Mouse (Mus musculus): ENCODE measurements at regions not wholly inside any gene's neighbourhood (a gene's known extent, or its start where the extent isn't known, plus 50 kb on each side); places are given as distances from the start of the nearest gene placed in this dataset.

DNA sequence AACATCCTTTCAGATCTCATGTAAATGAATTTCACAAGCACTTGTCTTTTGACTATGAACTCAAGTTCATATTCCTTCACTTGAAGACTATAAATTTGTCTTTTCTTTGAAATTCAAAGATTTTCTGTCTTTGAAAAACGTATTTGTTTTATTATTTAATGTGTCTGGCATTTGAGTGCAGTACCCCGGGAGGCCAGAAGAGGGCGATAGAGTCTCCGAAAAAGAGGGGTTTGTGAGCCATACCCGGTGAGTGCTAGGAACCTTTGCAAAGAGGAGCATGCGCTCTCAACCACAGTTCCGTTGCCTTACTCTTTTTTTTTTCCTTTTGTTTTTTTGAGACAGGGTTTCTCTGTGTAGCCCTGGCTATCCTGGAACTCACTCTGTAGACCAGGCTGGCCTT lies 177.6 kb upstream of the Gjb5 start:
- no peak for DNase-seq
- intact Hi-C loops (cut with DNase I), result no loop called here

DNA sequence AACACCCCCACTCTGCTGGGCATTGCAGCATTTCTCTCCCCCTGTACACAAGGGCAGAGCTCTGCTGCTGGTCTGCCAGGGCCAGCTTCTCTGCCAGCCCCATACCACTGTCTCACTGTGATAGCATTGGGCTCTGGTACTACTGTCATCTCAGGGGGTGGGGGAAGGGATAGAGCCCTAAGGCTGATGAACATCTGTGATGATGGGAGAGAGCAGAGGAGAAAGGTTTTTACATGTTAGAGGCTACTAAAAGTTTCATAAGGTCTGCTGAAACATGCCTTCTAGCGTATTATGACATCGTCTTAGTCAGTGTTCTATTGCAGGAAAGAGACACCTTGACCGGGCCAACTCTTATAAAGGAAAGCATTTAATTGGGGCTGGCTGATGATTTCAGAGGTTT lies 176.4 kb upstream of the Gjb5 start:
- no peak for DNase-seq
- intact Hi-C loops (cut with DNase I), result no loop called here

DNA sequence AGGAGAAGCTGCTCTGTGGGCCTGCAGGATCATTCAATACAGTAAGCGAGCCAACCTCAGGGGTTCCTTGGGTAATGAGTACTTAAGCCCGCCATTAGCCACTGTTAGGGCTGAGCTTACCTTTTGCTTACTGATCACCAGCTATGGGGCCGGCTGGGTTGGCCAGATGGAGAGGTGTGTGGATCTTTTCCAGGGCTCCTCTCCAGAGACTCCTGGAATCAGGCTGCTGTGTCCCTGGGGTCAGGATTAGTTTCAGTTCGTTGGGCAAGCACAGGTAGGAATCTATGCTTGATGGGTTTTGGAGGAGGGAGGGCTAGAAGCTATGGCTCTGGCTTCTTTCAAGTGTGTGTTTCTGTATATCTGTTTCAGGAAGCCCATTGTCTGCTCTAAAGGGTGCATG lies 175.7 kb upstream of the Gjb5 start:
- intact Hi-C loops (cut with DNase I), result no loop called here
- DNase-seq, result no peak

DNA sequence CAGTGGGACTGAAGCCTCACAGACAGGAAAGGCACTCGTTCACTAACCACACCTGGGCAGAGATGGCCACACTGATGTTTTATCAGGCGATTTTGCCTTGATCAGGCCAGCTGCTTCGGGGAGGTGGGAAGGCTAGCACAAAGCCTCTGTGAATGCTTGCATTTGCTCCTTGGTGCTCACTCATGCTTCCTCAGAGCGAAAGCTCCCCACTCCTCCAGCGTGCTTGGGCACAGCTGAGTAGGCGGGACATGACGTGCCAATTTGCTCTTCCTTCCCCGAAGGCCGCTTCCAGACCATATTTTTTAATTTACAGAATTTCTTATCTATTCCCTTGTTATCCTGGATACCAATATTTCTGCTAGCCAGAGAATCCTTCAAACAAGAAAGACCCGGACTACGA lies 172.8 kb upstream of the Gjb5 start:
- no peak for DNase-seq
- intact Hi-C loops (cut with DNase I), result no loop called here

DNA sequence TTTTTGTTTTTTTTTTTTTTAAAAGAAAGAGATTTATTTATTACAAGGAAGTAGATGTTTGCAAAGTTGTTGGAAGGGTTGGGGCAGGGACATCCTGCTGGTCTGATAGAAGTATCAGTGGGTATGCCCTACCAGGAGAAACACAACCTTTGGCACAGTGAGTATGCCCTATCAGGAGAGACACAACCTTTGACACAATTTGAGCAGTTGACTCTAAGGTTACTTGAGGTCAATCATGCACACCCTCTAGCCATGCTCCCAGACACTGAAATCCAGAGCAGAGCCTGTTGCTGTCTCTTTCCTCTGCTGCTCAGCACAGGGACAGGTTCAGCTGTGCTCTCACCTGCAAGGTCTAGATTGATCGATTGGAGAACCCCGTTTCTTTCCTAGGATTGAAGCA lies 164.2 kb upstream of the Gjb5 start:
- no peak for DNase-seq
- intact Hi-C loops (cut with DNase I), result no loop called here

DNA sequence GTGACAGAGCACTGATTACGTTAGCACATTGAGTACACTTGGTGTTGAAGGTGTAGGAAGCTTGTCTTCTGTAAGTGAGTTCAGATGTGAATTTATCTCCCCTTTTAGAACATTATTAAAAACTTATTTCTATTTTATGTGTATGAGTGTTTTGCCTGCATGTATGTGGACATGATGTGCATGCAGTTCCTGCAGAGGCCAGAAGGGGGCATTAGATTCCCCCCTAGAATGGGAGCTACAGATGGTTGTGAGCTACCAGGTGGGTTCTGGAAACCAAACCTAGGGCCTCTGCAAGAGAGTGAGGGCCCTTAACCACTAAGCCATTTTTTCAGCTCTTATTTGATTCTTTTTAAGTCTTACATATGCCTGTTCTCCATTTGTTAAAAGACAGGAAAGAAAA lies 160.0 kb upstream of the Gjb5 start:
- no peak for DNase-seq
- intact Hi-C loops (cut with DNase I), result no loop called here

DNA sequence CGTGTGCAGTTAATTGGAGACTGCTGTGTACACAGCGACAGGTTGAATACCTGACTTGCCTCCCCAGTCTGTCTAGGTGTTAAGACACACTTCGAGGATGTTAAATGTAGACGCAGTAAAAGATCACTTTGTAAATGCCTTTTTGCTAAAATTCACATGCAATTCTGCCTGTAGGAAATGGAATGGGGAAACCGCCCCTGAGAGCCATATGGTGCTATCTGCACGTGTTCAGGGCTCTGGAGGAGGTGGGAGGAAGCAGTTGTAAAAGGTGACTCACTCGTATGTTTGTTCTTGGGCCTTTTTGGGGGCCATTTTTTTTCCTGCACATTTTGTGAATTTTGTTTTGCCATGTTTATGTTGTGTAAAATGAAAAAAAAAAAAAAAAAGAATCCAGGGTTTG lies 159.6 kb upstream of the Gjb5 start:
- DNase-seq, result no peak
- intact Hi-C loops (cut with DNase I), result no loop called here

DNA sequence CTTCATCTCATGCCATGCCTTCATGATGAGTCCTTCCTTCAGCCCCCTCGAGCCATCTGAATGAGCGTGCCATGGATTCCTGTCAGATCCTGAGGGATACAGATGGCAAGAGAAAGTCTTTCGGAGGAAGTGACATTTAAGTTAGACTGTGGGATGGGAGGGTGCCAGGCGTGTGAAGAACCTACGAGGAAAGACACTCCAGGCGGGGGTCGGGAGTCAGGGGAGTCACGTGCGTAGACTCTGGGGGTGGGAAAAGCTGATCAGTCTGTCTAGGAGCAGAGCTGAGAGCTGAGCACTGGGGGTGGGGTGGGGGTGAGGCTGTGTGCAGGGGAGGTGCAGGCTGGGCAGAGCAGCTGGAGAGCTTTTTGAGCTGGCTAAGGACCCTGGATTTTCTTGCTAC lies 152.0 kb upstream of the Gjb5 start:
- no peak for DNase-seq
- intact Hi-C loops (cut with DNase I), result no loop called here

DNA sequence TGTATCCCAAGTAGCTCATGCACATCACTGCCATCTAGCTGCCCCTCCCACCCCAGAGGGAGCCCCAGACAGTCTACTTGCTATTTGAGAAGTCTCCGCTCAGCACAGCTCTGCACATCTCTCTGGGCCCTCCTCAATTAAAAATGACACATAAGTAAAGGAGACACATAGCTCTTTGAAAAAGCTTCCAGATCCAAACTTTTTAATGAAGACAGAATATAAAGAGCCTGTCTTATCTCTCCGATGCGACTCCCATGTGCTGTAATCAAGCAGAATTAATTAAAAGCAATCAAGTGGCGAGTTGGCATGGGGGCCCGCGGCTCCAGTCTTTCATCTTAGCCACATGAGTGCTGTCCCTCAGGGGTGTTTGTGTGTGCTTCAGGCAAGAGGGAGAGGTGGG lies 144.6 kb upstream of the Gjb5 start:
- intact Hi-C loops (cut with DNase I), result no loop called here
- no peak for DNase-seq

DNA sequence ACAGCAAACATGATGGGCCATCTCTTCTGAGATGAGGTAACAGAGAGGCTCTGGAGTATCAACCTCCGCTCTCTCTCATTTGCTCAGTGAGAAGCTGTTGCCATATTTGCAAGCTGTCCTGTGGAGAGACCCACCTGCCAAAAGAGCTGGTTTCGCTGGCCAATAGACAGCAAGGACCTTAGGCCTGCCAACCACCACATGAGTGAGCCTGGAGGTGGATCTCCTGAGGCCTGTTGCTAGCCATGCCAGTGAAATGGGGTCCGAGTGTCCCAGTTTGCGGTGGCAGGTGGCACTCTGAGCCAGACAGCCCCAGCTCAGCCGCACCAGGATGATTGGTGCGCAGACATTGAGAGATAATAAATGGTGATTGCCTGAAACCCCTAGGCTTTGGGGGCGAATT lies 143.9 kb upstream of the Gjb5 start:
- intact Hi-C loops (cut with DNase I), result no loop called here
- peak; percentile 57 for DNase-seq

DNA sequence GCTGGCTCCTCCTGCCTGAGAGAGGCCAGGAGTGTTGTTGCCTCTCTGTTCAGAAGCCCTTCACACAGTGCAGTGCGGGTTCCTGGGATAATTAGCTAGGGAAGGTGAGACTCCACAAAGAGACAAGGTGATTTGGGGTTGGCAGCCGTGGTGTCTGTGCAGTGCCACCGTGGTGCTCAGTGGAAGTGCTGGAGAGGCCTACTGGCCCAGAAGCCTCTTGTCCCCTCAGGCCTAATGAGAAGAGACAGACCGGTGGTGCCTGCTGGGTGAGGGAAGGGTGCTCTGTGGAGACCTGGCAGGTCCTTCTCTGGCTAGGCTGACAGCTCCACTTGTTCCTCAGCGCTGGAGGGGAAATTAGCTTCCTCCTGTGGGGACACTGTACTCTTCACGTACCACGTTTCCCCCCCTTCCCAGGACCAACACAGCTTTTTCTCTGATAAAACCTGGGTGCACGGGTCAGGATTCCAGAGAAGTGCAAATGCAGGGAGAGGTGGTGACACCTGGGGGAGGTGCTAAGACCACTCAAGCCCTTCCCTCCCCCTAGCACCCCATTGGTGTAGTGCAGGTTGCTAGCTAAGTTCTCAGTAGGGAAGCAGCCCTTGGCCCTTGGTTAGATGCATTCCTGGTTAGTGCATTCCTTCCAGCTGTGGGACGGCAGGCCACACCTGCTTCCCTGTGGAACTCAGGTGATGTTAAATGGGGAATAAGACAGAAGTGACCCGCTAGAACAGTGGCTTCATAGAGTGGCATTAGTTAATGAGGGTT lies 129.2 kb upstream of the Gjb5 start:
- intact Hi-C loops (cut with DNase I), result no loop called here
- peak; percentile 43 for DNase-seq

DNA sequence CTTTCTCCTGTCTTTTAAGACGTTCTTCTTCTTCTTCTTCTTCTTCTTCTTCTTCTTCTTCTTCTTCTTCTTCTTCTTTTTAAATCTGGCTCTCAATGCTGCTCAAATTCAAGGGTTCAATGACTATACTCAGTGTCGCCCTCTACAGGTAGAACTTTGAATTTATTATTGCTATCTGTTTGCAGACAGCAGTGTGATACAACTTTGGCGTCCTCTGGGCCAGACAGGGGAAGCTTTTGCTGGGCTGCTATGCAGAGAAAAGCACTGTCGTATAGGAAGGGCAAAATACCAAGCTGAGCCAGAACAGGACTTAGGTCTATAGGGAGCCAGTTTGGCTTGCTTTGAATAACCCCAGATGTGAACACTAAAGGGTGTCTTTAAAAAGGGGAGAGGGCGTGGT lies 127.3 kb upstream of the Gjb5 start:
- intact Hi-C loops (cut with DNase I), result no loop called here
- no peak for DNase-seq

DNA sequence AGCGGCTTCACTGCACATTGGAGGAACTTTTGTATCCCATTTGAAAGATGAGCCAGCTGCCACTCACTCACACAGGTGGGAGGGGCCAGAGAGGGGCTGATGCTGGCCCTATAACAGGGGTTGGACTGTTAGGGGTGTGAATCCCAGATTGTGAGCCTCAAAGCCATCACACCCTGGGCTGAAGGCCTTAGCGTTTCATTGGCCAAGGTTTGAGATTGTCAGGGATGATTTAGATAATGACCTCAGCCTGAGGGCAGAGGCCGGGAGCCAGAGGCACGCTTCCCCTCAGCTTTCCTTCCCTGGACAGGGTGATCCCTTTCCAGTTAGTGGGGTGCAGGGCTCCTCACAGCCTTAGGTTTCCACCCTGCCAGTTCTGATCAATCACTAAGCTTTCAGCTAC lies 124.5 kb upstream of the Gjb5 start:
- DNase-seq, result no peak
- intact Hi-C loops (cut with DNase I), result no loop called here

DNA sequence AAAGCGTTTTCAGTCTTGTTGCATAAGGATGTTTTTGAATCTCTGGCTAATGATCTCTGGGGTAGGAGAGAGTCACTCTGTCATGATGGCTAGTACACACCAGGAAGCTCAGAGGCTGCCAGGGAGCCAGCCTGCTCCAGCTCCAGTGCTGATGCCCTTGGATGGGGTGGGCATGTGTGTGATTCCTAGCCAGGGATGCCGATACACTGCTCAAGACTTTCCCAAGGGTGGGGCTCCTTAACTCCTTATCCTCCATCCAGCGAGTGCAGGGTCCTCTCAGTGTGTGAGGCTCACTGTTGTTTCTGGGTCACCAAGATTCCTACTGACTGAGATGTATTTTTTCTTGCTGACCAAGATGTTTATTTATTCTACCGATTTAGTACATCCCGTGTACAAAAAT lies 122.4 kb upstream of the Gjb5 start:
- no peak for DNase-seq
- intact Hi-C loops (cut with DNase I), result no loop called here

DNA sequence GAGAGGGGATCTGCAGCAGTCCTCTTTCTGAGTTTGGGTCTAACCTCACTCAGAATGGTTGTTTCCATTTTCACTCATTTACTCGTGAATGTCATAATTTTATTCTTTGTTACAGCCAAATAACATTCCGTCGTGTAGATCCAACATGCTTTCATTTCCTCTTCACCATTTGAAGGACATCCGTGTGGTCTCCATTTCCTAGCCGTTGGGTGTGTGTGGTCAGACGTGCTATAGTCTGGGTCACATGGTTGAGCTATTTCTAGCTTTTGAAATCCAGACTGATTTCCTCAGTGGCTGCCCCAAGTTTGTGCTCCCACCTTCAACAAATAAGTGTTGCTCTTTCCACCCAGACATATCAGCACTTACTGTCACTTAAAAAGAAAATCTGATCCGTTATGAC lies 111.9 kb upstream of the Gjb5 start:
- no peak for DNase-seq

DNA sequence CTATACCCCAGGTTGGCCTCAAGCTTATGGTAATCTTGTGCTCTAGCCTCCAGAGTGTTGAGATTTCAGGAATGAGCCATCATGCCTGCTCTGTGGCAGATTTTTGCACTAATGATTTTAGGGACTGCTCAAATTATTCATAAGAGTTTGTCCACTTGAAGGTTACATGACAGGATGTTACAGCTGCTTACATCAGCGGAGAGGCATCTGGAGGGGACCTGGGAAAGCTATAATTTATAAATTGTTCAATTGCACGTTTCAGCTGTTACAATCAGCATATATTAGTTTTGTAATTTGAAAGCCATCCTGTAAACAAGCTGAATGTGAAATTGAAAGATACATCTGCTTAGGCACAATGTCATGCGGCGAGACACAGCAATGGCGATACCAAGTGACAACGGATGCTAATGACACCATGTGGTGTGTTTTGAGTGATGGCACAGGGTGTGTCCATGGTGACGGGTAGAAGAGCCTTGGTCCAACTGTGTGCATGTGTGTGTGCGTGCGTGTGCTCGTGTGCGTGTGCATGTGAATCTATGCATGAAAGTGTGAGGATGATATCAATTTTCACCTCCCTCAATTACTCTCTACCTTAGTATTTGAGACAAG lies 96.6 kb upstream of the Gjb5 start:
- intact Hi-C loops (cut with DNase I), result no loop called here

More for the DNA sequence above, 111.9 kb upstream of the Gjb5 start:
- intact Hi-C loops (cut with DNase I), result no loop called here

DNA sequence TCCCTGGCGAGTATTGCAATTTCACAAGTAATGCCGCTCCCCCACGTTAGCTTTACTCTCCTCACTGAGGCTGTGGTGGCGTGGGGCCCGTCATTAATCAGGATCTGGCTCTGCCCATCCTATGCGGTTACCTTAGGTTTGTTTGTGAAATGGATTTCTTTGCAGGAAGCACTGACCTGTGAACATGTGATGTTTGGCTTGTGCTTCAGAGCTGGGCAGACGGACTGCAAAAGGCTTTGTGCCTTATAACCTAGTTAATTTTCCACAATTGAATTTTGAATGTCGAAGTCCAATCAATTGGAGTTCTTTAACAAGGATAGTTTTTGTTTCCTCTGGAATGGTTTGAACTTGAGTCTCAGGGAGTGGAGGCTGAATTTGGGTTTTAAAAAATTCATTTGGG lies 94.1 kb upstream of the Gjb5 start:
- DNase-seq, result no peak
- intact Hi-C loops (cut with DNase I), result no loop called here

More for the DNA sequence above, 96.6 kb upstream of the Gjb5 start:
- no peak for DNase-seq

DNA sequence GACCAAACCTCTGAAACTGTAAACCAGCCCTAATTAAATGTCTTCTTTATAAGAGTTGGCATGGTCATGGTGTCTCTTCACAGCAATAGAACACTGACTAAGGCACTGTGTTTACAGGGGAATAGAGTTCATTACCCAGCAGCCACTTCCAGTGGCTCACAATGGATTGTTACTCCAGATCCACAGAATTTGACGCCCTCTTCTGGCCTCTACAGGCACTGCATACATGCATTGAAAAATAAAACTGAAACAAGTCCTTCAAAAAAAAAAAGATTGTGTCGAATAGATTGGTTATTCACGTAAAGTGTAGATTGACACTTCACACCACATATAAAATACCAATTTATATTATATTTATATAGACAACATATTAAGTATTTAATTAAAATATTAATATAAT lies 87.3 kb upstream of the Gjb5 start:
- intact Hi-C loops (cut with DNase I), result no loop called here

DNA sequence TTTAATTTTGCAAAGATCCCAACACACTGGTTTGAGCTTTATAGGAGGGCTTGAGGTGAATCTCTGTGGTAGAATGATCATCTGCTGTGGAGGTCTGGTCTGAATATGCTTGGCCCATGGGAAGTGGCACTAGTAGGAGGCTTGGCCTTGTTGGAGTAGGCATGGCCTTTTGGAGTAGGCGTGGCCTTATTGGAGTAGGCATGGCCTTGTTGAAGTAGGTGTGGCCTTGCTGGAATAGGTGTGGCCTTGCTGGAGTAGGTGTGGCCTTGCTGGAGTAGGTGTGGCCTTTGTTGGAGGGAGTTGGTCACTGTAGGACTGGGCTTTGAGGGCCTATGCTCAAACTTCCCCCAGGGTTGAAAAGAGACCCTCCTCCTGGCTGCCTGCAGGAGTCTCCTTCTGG lies 86.1 kb upstream of the Gjb5 start:
- intact Hi-C loops (cut with DNase I), result no loop called here
- DNase-seq, result no peak

More for the DNA sequence above, 87.3 kb upstream of the Gjb5 start:
- DNase-seq, result no peak

DNA sequence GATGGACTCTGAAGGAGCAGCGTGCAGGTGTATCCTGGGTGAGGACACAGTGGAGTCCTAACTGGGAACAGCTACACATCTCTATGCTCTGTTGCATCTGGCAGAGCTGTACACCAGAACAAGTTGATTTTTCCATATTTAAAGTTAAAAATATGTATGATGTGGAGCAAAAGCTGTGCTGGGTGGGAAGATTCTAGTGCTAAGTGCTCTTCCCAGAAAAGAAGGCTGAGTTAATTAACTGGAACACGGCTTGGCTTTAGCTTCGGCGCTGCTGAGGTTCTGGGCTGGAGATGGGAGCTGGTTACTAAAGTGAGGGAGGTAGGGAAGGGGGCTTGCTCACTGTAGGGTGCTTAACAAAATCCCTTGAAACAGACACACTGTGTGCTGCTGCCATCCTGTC lies 84.0 kb upstream of the Gjb5 start:
- no peak for DNase-seq

DNA sequence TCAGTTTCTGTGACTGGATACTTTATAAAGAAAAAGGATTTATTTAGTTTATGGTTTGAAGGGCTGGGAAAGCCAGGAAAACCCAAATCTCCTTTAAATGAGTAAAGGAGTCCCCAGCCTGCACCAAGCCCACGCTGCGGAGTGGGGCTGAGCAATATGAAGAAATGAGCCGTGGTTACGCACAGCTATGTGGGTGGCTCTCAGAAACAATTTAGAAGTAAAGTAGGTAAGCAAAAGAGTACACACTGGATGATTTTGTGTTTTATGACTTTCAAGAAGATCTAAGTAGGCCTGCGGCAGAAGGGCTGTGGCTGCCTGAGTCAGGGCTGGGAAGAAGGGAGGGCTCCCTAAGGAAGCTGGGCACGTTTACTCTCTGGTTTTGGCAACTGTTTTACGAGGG lies 82.6 kb upstream of the Gjb5 start:
- intact Hi-C loops (cut with DNase I), result no loop called here
- DNase-seq, result no peak

More for the DNA sequence above, 84.0 kb upstream of the Gjb5 start:
- intact Hi-C loops (cut with DNase I), result no loop called here

DNA sequence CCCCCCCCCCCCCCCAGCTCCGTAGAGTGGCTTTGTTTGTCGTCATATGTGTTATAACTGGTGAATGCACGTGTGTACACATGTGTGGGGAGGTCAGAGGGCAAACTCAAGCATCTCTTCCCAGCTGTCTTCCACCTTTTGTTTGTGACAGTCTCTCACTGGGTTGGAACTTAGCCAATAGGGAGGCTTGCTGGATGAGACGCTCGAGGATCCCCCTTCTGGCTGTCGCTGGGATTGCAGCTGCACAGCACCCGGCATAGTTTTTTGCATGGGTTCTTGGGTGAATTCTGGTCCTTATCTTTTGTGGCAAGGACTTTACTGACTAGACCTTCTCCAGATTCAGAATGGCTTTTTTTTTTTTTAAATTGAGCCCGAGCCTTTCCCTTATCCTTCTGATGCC lies 77.1 kb upstream of the Gjb5 start:
- intact Hi-C loops (cut with DNase I), result no loop called here
- DNase-seq, result peak; percentile 82

DNA sequence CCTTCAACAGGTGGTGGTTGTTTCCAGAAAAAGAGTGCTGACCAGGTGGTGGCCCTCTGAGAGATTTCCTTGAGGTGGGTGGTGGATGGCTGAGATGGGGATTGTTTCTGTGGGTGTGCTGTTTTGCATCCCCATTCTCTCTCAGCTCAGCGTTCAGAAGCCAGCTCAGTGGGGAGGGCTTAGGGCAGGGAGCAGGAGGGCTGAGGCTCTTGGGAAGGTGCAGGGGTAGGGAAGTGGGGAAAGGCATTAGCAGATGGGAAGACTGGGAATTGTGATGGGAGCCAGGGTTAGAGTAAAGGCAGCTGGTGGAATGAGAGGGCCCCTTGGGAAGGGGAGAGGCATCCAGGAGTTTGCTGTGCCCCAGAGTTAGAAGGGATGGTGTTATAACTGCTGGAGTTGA lies 72.3 kb upstream of the Gjb5 start:
- intact Hi-C loops (cut with DNase I), result no loop called here
- no peak for DNase-seq
